Mouse (Mus musculus) small intestine, adult 2 months (tissue): Measurements from ENCODE around the gene Ccl6. TPM values are rescaled to one million over a fixed set of nuclear protein-coding genes. Genes with fewer than 3 reads are reported as not detected.

Source experiments
- H3K27ac ChIP-seq: fragments of 200-500 bp; 2 replicates; pipeline ENCODE4 v1.5.1; 2012; ENCODE audit warnings: low read depth, low read length, control low read depth, inconsistent platforms; ENCODE audit not compliant: insufficient read depth
- H3K27me3 ChIP-seq: fragments of 200-500 bp; 2 replicates; pipeline ENCODE4 v1.6.1; 2012; ENCODE audit warnings: mild to moderate bottlenecking, moderate library complexity, low read length, inconsistent platforms; ENCODE audit not compliant: control insufficient read depth, insufficient read depth
- H3K36me3 ChIP-seq: fragments of 200-500 bp; 2 replicates; pipeline ENCODE4 v1.6.1; 2012; ENCODE audit warnings: mild to moderate bottlenecking, low read length, control low read depth, inconsistent platforms; ENCODE audit not compliant: control insufficient read depth, insufficient read depth
- H3K4me1 ChIP-seq: fragments of 200-500 bp; 2 replicates; pipeline ENCODE4 v1.6.1; 2012; ENCODE audit warnings: low read length, inconsistent platforms, mixed read lengths; ENCODE audit not compliant: control insufficient read depth, insufficient read depth, insufficient read length
- H3K4me3 ChIP-seq: fragments of 200-500 bp; 2 replicates; pipeline ENCODE4 v1.5.1; 2012; ENCODE audit warnings: low read depth, mild to moderate bottlenecking, control low read depth, inconsistent platforms, low read length, moderate library complexity
- CTCF ChIP-seq: fragments of 200-500 bp; IDR thresholded peaks from 2 replicates; pipeline ENCODE4 v1.5.1; 2012; ENCODE audit warnings: low read depth, mild to moderate bottlenecking, control low read depth, inconsistent platforms, low read length, moderate library complexity, mixed read lengths; ENCODE audit not compliant: insufficient replicate concordance, insufficient read length; ENCODE audit errors: extremely low read depth
- POLR2A ChIP-seq: fragments of 200-500 bp; IDR thresholded peaks from 2 replicates; pipeline ENCODE4 v1.6.1; 2012; ENCODE audit warnings: low read depth, mild to moderate bottlenecking, control low read depth, inconsistent platforms, low read length, moderate library complexity
- WGBS: fragments of 180-500 bp; shearing (Covaris S2); methylation state at CpG from one replicate; pipeline ENCODE4 v1.1.7; 2018; 5-methylcytosine and 5-hydroxymethylcytosine counted together
- polyA plus RNA-seq: library from polyadenylated mRNA; depleted of rRNA; stranded (reverse); fragments of >200 nt; gene quantifications from 2 replicates; pipeline ENCODE4 v1.2.3, GENCODE M21; 2012; rRNA removed

Gene Ccl6
- polyA plus RNA-seq, 1 experiment: 32.1 TPM

- Histone ChIP-seq H3K27ac (no peak overlapping the region), H3K27me3 (no peaks in the 10 kb centered on the region), H3K36me3 (no peaks in the 10 kb centered on the region), H3K4me3 (no peak overlapping the region), H3K4me1 (no peaks in the 10 kb centered on the region)
- 69% methylated on average over 3 of the region's 3 CpGs for WGBS
- no peak for TF ChIP-seq CTCF
- TF ChIP-seq POLR2A: no peak
These were observed 48.7 kb downstream of the Ccl6 start for GRCm38 (mm10) chr11:83544214-83544613.

DNA sequence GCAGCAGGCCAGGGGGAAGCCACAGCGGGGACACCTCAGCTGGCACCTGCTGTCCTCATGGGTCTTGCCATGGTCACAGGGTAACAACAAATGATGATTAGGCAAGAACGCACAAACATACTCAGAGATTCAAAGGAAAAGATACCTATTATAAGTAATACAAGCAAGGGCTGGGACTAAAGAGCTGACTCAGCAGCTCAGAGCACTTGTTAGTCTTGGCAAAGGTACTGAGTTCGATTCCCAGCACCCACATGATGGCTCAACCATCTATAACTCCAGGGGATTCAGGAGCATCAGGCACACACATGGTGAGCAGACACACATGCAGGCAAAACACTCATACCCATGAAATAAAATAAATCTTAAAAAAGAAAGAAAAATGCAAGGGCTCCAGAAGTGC lies 51.5 kb downstream of the Ccl6 start:
- TF ChIP-seq CTCF (no peak), POLR2A (no peak)
- 88% methylated on average over 3 of the region's 3 CpGs for WGBS
- no peak overlapping the region for H3K4me3 ChIP-seq

DNA sequence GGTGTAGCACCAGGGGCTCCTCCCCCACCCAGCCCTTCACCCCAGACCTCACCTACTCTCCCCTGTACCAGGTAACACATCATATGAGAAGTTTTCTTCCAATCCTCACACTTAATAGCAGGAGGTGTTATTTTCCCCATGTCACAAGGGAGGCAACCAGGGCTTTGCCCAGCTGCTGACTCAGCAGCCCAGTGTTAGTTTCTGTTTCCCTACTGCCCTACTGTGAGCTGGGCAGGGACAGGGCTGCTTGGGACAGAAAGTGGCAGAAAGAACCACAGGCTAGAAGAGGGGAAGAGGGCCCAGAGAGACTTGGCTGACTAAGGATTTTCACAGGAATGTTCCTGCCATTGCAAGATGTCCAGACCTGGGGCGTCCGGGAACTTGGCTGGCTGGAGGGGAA lies 52.0 kb downstream of the Ccl6 start:
- 88% methylated on average over 2 of the region's 2 CpGs for WGBS
- Histone ChIP-seq H3K4me1 (no peaks in the 10 kb centered on the region), H3K27ac (no peak overlapping the region), H3K36me3 (no peaks in the 10 kb centered on the region), H3K27me3 (no peaks in the 10 kb centered on the region), H3K4me3 (no peak overlapping the region)
- TF ChIP-seq POLR2A (no peak), CTCF (no peak)

More for the DNA sequence above, 51.5 kb downstream of the Ccl6 start:
- Histone ChIP-seq H3K27me3 (no peaks in the 10 kb centered on the region), H3K27ac (no peak overlapping the region), H3K36me3 (no peaks in the 10 kb centered on the region), H3K4me1 (no peaks in the 10 kb centered on the region)

DNA sequence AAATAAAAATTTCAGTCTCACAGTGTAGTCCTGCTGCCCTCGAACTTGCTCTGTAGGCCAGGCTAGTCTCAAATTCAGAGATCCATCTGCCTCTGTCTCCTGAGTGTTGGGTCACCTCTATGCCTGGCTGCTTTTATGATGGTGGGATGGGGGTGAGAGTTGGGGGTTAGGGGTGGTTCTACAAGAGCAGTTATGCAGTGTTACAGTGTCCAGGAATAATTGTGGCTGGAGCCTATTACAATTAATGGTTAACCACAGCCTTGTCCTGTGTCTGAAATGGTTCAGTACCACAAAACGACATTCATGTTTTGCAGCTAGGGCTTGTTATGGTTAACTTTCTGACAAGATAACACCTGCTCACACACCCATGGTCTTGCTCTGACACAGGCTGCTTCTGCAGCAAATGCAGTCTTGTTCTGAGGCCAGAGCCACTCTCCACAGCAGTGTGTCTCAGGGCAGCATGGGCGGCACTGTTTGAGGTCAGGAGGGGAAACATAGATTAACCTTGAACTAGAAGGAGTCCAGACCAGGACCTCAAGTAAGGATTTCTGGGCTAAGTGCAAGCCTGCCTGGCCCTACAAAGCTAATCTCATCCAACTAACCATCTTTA lies 54.1 kb downstream of the Ccl6 start:
- no peaks in the 10 kb centered on the region for H3K36me3 ChIP-seq
- H3K27ac ChIP-seq: no peak overlapping the region
- H3K4me1 ChIP-seq: peaks cover 10% of the 10 kb centered on the region
- 65% methylated on average over 3 of the region's 3 CpGs for WGBS
- no peaks in the 10 kb centered on the region for H3K27me3 ChIP-seq
- TF ChIP-seq POLR2A: no peak
- TF ChIP-seq CTCF: no peak
- H3K4me3 ChIP-seq: no peak overlapping the region

Other genes with a start within 250 kb of the Ccl6 start
- gene Rasl10b, start 183.9 kb downstream of the Ccl6 start, polyA plus RNA-seq: 0.80 and 0.93 TPM in 2 replicates
- gene Gas2l2, start 163.6 kb downstream of the Ccl6 start, polyA plus RNA-seq: 0.06 and 0.18 TPM in 2 replicates
- gene 1700020L24Rik, start 155.4 kb downstream of the Ccl6 start, polyA plus RNA-seq: 0.94 and 1.4 TPM in 2 replicates
- gene Mmp28, start 130.0 kb downstream of the Ccl6 start, polyA plus RNA-seq: 10.5 and 12.0 TPM in 2 replicates
- 2.6 and 6.1 TPM in 2 replicates for gene Taf15, start 120.0 kb downstream of the Ccl6 start, polyA plus RNA-seq
- gene Heatr9, start 70.9 kb downstream of the Ccl6 start, polyA plus RNA-seq: not detected in 2 replicates
- 828 and 1,080 TPM in 2 replicates for gene Ccl5, start 62.6 kb downstream of the Ccl6 start, polyA plus RNA-seq
- 1.2 and 3.7 TPM in 2 replicates for gene Ccl9, start 14.5 kb downstream of the Ccl6 start, polyA plus RNA-seq
- gene Rpl9-ps1, start 52.5 kb upstream of the Ccl6 start, polyA plus RNA-seq: not detected in 2 replicates
- 3.6 and 5.0 TPM in 2 replicates for gene Ccl3, start 56.3 kb upstream of the Ccl6 start, polyA plus RNA-seq
- gene Ccl4, start 69.5 kb upstream of the Ccl6 start, polyA plus RNA-seq: 2.6 and 10.0 TPM in 2 replicates
- 0.99 and 1.2 TPM in 2 replicates for gene Wfdc17, start 110.9 kb upstream of the Ccl6 start, polyA plus RNA-seq
- gene Wfdc18, start 115.9 kb upstream of the Ccl6 start, polyA plus RNA-seq: 10.4 TPM in 1 of 2 replicates, not detected in the other
- 0.86 TPM in 1 of 2 replicates, not detected in the other for gene Wfdc21, start 153.9 kb upstream of the Ccl6 start, polyA plus RNA-seq
- gene Heatr6, start 160.6 kb upstream of the Ccl6 start, polyA plus RNA-seq: 10.3 and 27.4 TPM in 2 replicates